Mouse (Mus musculus) skeletal muscle tissue, adult 2 months (tissue): ENCODE data around the gene Arhgef10l.

ENCODE experiments used
- DNase-seq: peaks from one replicate; pipeline ENCODE4 v3.0.0-alpha.2; 2012; ENCODE audit warnings: low read depth, low spot score

The Arhgef10l gene

DNA sequence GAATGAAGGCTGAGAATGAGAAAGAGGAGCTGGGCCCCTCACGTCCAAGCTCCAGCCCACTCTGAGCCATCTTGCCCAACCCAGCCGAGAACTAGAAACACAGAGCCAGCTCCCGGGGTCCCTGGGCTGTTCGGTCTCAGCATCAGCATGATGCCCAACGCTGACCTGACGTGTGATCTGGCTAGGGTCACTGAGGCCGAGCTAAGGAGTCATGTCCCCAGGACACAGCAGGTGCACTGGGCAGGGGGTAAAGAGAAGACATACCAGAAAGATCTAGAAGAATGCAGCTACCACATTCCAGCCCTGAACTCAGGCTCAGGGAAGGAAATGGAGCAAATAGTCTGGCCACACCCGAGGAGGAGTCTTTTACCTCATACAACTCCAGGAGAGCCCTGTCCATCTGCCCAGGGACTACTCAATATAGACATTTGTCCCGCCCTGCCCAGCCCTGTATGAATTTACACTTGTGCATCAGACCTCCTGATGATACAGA lies 57.5 kb downstream of the Arhgef10l start:
- no peak for DNase-seq

- no peak for DNase-seq
Observed at GRCm38 (mm10) chr4:140606779-140607178, 59.0 kb downstream of the Arhgef10l start.

- DNase-seq = no peak
Observed at GRCm38 (mm10) chr4:140606197-140606596, 59.6 kb downstream of the Arhgef10l start.

DNA sequence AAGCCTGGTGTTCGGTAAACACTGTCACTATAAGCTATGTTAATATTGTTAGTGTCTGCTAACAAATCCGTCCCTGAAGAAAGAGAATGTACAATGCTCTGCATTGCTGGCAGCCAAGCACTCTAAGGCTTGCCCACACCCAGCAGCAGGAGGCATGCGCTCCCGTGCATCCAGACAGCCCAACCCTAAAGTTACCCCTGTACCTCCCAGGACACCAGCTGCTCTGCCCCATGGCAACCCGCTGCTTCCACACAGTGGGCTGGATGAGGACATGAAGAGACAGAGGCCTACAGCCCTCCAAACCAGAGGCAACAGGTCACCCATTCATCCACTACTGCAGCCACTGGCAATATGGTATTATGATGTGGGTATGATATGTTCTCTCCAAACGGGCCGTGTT lies 60.0 kb downstream of the Arhgef10l start:
- DNase-seq = no peak

DNA sequence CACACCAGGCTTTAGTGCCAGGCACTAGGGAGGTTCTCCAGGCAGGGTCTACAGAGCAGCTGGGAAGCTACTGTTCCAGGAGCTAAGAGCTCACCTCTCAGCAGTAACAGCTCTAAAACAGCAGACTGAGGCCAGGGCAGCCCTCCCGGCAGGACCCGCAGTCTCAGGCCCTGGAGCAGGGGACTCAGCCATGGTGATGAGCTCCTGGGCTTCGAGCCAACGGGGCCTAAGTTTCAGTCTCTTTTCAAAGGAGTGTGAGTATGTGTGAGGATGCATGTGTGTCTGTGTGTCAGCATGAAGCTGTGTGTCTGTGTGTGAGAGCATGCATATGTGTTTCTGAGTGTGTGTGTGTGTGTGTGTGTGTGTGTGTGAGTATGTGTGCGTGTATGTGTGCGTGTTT lies 60.6 kb downstream of the Arhgef10l start:
- no peak for DNase-seq

GRCm38 (mm10) chr4:140604541-140604940 lies 61.3 kb downstream of the Arhgef10l start:
- no peak for DNase-seq

DNA sequence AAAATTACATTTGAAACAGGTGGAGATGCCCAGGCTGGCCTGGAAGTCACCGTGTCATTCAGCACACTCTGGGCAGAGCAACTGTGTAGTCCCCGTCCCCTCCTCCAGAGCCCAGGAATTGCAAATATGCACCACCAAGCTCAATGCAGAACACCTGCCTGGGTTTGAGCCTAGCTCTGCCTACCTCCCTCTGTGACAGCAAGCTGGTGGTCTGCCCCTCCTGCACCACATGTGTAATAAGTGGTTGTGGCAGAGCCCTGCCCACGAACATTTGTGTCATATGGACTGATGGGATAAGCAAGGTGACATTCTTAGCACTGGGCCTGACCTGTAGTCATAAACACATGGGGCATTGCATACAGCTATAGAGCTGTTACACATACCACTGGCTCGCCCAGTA lies 63.8 kb downstream of the Arhgef10l start:
- DNase-seq = no peak

DNA sequence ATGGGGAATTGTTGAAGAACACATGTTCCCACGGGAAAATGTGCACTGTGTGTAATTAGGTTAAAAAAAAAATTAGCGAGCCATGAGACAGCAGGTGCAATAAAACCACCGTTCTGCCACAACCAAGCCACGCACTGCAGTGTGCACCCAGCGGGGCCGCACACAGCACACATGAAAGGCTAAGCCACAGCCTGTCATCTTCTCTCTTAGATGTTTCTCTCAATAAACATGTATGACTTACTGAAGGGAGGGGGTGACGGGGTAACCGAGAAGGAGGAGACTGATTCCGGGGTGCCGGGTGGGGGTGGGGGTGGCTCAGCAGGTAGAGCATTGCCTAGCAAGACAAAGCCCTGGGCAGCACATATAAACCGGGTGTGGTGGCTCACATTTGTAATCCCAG lies 64.7 kb downstream of the Arhgef10l start:
- no peak for DNase-seq

- no peak for DNase-seq
Observed at GRCm38 (mm10) chr4:140598846-140599245, 67.0 kb downstream of the Arhgef10l start.

DNA sequence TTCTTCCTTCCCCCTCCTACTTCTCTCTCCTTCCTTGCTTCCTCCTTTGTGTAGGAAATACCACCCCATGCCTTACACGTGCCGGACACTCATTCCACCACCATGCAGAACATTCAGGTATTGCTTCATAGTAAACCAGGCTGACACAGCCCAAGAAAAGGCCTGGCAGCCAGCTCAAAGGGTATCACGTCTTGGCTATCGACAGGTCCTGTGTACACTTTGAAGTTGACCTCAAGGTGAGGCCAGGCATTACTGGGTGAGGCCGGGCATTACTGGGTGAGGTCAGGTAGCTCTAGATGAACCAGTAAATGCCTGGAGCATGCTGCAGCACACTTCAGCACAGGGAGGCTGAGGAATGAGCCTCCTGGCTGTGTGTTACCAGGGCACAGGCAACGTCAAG lies 67.9 kb downstream of the Arhgef10l start:
- no peak for DNase-seq

DNA sequence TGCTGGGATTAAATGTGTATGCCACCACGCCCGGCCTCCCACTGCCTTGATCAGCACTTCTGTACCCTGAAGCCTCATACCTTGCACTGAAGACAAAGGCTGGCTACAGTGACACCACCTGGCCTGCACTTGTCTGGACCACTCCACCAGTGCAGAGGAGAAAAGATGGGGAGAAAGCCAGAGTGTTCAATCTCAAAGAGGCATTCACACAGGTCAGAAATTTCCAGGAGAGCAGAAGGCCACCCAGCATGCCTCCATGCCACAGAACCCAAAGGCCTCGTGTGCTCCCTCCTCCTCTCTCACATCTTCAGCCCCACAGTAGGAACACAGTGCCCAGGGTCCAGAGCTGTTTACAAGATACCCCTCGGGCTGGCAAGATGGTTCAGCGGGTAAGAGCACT lies 68.4 kb downstream of the Arhgef10l start:
- no peak for DNase-seq

- no peak for DNase-seq
Observed at GRCm38 (mm10) chr4:140593771-140594505, 71.9 kb downstream of the Arhgef10l start.

DNA sequence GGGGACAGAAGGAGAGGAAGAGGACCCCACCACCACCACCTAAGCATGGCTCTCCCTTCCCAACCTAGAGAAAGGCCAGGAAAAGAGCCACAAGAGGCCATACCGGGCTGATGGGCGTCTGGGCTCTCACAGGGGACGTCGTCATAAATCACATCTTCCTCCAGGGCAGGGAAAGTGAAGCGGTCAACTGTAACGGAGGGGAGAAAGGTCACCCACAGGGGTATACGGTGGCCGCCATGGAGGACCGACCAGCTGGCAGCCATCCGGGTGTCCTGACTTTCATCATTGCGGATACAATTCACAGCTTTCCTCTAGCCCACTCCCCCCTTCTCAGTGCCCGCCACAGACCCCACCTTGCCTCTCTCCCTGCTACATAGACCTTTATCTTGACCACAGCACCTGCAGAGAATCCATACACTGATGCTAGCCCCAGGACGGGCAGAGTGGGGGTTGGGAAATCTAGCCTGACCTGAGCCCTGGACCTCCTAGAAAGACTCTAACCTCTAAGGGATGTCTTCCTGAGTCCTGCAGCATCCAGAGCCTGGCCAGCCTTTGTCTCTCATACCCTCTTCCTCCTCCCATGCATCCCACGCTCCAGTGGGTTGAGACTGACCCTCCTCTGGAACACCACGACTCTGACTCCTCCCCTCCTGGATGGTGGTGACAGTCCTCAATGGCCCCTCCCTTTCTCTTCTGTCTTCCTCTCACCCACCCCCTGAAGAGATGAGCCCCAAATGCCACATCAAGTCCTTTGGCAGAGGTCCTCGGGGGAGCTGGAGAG lies 72.6 kb downstream of the Arhgef10l start:
- DNase-seq = no peak

DNA sequence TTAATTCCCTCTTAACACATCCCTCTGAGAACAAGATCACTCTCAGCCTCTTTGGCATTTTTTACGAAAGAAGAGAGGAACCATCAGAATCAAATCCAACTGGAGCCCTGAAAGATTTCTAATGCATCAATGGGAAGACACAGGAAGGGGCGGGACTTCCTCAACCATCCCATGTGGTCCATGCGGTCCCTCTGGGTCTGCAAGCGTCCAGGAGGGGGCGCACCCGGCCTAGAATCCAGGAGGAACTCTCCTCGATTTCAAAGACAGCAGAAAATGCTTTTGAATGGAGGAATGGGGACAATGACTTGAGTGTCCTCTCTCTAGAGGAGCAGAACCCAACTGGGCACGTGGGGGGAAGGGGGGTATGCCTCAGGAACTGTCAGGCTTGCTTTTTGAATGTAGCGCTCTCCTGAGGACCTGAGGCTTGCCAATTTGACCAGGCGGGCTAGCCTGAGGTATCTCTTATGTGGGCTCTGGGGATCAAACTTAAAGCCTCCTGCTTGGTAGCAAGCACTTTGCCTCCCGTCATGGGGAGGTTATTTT lies 73.5 kb downstream of the Arhgef10l start:
- DNase-seq = peak; percentile 68

DNA sequence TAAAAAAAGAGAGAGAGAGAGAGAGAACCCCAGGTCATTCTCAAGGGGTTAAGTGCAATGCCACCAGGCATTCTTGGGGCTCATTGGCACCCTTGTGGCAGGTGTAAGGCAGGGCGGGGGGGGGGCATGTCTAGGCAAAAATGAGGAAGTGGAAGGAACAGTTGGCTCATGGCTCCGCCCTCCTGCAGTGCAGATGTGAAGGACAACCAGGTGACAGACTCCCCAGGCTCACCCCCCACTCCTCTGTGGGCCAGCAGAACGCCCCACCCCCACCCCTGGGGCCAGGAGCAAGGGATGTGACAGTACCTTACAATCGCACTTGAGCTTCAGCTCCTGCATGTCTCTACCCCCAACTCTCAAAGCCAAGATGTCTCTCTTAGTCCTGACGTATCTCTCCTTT lies 79.3 kb downstream of the Arhgef10l start:
- DNase-seq = no peak

- DNase-seq = no peak
Observed at GRCm38 (mm10) chr4:140584240-140584639, 81.6 kb downstream of the Arhgef10l start.

- no peak for DNase-seq
Observed at GRCm38 (mm10) chr4:140582390-140583088, 83.3 kb downstream of the Arhgef10l start.

- DNase-seq = peak; percentile 84
Observed at GRCm38 (mm10) chr4:140581730-140582389, 84.0 kb downstream of the Arhgef10l start.

GRCm38 (mm10) chr4:140581341-140581729 lies 84.5 kb downstream of the Arhgef10l start:
- DNase-seq = no peak

- DNase-seq = peak; percentile 52
Observed at GRCm38 (mm10) chr4:140580866-140581265, 84.9 kb downstream of the Arhgef10l start.

- DNase-seq = no peak
Observed at GRCm38 (mm10) chr4:140579576-140579975, 86.2 kb downstream of the Arhgef10l start.
